Mouse (Mus musculus) midbrain, embryonic 12.5 days (tissue): ENCODE measurements around the gene Arf1. TPM values are rescaled to one million over a fixed set of nuclear protein-coding genes. Genes with fewer than 3 reads are reported as not detected.
"Not testable (repeated sequence)": the region's sequence is repeated elsewhere in the genome, so short reads cannot be mapped to it uniquely, and the experiment has no call there.

ENCODE experiments used
- ATAC-seq: fragments of 200-750 bp; cut with Nextera tagmentation; 2 replicates; pipeline ENCODE4 v1.8.0; 2017; ENCODE audit warnings: low read depth, moderate TSS enrichment, moderate library complexity; ENCODE audit not compliant: low FRiP score
- H3K27ac ChIP-seq: fragments of 300-500 bp; sonication (generic); replicated peaks from 2 replicates; pipeline ENCODE4 v1.5.1; 2016; ENCODE audit warnings: mild to moderate bottlenecking
- H3K27me3 ChIP-seq: fragments of 300-500 bp; sonication (generic); 2 replicates; pipeline ENCODE4 v1.6.1; 2016; ENCODE audit warnings: mild to moderate bottlenecking
- H3K36me3 ChIP-seq: fragments of 300-500 bp; sonication (generic); 2 replicates; pipeline ENCODE4 v1.6.1; 2016
- H3K4me1 ChIP-seq: fragments of 300-500 bp; sonication (generic); 2 replicates; pipeline ENCODE4 v1.6.1; 2016
- H3K4me2 ChIP-seq: fragments of 300-500 bp; sonication (generic); replicated peaks from 2 replicates; pipeline ENCODE4 v1.6.1; 2016; ENCODE audit warnings: mild to moderate bottlenecking, moderate library complexity
- H3K4me3 ChIP-seq: fragments of 300-500 bp; sonication (generic); 2 replicates; pipeline ENCODE4 v1.5.1; 2016; ENCODE audit warnings: mild to moderate bottlenecking
- H3K9ac ChIP-seq: fragments of 300-500 bp; sonication (generic); replicated peaks from 2 replicates; pipeline ENCODE4 v1.6.1; 2016; ENCODE audit warnings: mild to moderate bottlenecking, moderate library complexity
- H3K9me3 ChIP-seq: fragments of 300-500 bp; sonication (generic); 2 replicates; pipeline ENCODE4 v1.6.1; 2016; ENCODE audit warnings: mild to moderate bottlenecking
- WGBS: fragments of 180-500 bp; shearing (Covaris S2); methylation state at CpG from one replicate; pipeline ENCODE4 v1.1.7; 2016; 5-methylcytosine and 5-hydroxymethylcytosine counted together
- polyA plus RNA-seq: library from polyadenylated mRNA; unstranded; fragments of >200 nt; fragmentation: Nextera tagmentation; extraction: Ambion mirVana; gene quantifications from 2 replicates; pipeline ENCODE4 v1.2.1, GENCODE M21; 2016

Arf1 gene
- polyA plus RNA-seq, 1 experiment from 2014 or later = 564 TPM

DNA sequence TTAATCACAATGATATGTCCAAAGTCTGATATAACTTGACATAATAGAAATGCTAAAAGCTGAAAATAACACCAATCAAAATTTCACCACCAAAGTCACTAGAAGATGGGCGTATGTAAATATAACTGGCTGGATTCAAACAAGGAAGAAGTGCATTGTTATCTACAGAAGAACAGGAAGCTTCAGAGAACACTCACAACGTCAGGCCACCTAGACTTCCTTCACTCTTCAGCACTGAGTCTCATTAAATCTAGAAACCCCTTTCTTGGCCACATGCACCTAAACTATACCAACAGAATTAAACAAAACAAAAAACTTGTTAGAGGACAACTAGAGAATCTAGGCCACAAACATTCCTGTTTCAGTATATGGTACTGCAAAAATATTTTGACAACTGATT is 3.6 kb downstream of the Arf1 start:
- peaks cover 15% of the 10 kb centered on the region for H3K36me3 ChIP-seq
- H3K27ac ChIP-seq = no peak overlapping the region
- peaks cover 39% of the 10 kb centered on the region for H3K4me1 ChIP-seq
- no peaks in the 10 kb centered on the region for H3K9me3 ChIP-seq
- no peak overlapping the region for H3K9ac ChIP-seq
- no peak overlapping the region for H3K4me2 ChIP-seq
- no peak for ATAC-seq
- no peaks in the 10 kb centered on the region for H3K27me3 ChIP-seq
- H3K4me3 ChIP-seq = no peak overlapping the region
- WGBS = 85% methylated on average over 2 of the region's 2 CpGs

DNA sequence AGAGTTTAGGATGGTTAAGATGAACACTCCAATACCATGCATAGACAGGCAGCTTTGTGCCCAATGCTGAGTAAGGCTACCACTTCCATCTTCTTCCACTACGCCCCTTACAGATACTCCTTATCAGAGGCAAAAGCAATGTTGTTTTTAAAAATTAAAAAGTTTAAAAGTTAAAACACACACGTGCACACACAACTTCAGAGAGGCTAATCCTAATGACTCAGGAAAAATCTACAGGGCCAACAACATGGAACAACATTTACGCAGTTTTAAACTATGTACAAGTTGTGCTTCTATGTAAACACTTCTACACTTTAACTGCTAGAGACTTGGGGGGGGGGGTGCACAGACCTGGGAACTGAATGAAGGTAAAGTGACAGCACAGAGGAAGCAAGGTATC is 4.0 kb downstream of the Arf1 start:
- Histone ChIP-seq H3K9me3 (no peaks in the 10 kb centered on the region), H3K27ac (no peak overlapping the region), H3K27me3 (no peaks in the 10 kb centered on the region), H3K4me2 (no peak overlapping the region), H3K9ac (no peak overlapping the region), H3K4me1 (peaks cover 39% of the 10 kb centered on the region), H3K4me3 (no peak overlapping the region), H3K36me3 (peaks cover 19% of the 10 kb centered on the region)
- WGBS = 96% methylated on average over 3 of the region's 3 CpGs
- ATAC-seq = no peak

DNA sequence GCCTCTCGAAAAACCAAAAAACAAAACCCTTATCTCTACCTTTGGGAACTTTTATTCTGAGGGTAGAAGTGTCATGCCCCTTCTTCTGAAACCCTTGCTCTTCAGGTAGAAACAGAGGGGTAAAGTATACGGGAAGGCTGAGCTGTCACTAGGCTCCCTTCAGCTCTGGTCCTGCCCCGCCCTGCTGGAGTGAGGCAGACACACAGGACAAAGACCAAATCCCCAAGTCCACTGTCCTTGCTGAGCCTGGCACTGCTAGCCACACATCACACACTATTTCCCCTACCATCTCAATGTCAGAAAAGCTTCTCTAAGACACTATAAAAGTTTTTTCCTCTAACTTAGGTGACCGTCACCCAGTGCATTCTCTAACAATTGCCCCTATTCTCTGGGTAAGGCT is 5.8 kb downstream of the Arf1 start:
- no peak overlapping the region for H3K9ac ChIP-seq
- no peak overlapping the region for H3K4me3 ChIP-seq
- no peak overlapping the region for H3K27ac ChIP-seq
- peaks cover 32% of the 10 kb centered on the region for H3K4me1 ChIP-seq
- WGBS = 92% methylated on average over 4 of the region's 4 CpGs
- ATAC-seq = no peak
- H3K4me2 ChIP-seq = no peak overlapping the region
- H3K27me3 ChIP-seq = no peaks in the 10 kb centered on the region
- H3K36me3 ChIP-seq = peaks cover 24% of the 10 kb centered on the region
- no peaks in the 10 kb centered on the region for H3K9me3 ChIP-seq

DNA sequence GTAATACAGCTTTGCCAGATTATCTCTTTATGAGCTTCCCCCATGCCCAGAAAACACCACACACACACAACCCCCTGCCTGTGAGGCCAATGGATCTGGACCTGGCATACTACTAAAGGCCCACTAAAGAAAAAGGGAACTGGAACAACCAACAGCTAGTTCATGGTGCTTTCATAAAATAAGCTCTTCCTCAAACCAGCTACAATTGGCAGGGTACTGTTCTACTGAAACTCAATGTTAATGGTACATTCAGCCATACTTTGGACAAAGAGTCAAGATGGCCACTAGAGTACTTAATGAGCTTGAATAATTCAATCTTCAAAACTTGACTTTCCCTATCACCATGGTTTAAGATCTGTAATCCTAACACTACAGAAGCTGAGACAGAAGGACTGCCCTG is 6.5 kb downstream of the Arf1 start:
- Histone ChIP-seq H3K4me2 (no peak overlapping the region), H3K27ac (no peak overlapping the region), H3K9me3 (no peaks in the 10 kb centered on the region), H3K9ac (no peak overlapping the region), H3K27me3 (no peaks in the 10 kb centered on the region), H3K4me1 (peaks cover 25% of the 10 kb centered on the region), H3K36me3 (peaks cover 24% of the 10 kb centered on the region), H3K4me3 (no peak overlapping the region)
- ATAC-seq = no peak

DNA sequence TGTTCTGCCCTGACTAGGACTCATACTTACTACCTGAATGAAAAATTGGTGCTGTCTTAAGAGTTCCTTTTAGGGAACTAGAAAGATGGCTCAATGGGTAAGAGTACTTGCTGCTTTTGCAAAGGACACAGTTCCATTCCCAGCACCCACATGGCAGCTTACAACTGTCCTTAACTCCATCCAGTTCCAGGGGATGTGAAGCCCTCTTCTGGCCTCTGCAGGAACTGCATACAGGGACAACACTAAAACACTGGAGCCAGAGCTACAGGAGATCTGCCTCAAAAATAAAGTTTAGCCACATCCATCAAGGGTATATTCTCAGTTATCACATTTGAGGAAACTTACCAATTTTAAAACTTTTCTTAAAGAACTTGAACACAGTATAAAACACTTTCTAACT is 9.0 kb downstream of the Arf1 start:
- no peak overlapping the region for H3K9ac ChIP-seq
- 0 out of 2 replicates have a peak, but pooled peaks cover 7% of the 10 kb centered on the region for H3K4me1 ChIP-seq
- no peak overlapping the region for H3K4me2 ChIP-seq
- H3K4me3 ChIP-seq = no peak overlapping the region
- ATAC-seq = no peak
- H3K27me3 ChIP-seq = no peaks in the 10 kb centered on the region
- H3K9me3 ChIP-seq = no peaks in the 10 kb centered on the region
- H3K36me3 ChIP-seq = peaks cover 24% of the 10 kb centered on the region
- no peak overlapping the region for H3K27ac ChIP-seq

DNA sequence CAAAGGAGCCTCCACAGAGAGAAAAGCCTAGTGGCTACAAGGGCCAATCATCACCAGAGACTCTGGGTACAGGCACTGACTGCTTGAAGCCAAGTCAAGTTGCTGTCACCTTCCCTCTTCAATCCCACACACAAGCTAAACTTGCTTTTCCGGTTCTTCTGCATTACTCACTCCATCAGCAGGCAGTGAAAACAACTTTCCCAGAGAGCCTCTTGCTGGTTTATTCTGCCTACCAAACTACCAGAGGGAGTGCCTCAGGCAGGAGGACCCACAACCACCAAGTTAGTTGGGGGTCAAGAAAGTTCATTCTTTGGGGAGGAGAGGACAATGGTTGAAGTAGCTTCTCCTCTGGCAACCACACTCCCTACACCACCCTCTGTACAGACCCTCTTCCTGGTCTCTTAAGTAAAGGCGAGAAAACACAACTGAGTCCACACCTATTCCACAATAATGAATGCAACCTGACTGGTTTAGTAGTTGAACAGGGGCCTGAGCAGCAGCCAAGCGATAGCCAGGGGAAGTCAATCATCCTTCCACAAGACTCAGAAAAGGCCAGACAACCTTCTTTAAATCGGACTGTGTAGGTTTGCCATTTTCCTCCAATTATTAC is 9.6 kb downstream of the Arf1 start:
- no peak overlapping the region for H3K9ac ChIP-seq
- 0 out of 2 replicates have a peak, but pooled peaks cover 4% of the 10 kb centered on the region for H3K4me1 ChIP-seq
- H3K36me3 ChIP-seq = peaks cover 23% of the 10 kb centered on the region
- no peak for ATAC-seq
- H3K4me3 ChIP-seq = no peak overlapping the region
- no peaks in the 10 kb centered on the region for H3K27me3 ChIP-seq
- no peaks in the 10 kb centered on the region for H3K9me3 ChIP-seq
- no peak overlapping the region for H3K27ac ChIP-seq
- 92% methylated on average over 4 of the region's 4 CpGs for WGBS
- H3K4me2 ChIP-seq = no peak overlapping the region

DNA sequence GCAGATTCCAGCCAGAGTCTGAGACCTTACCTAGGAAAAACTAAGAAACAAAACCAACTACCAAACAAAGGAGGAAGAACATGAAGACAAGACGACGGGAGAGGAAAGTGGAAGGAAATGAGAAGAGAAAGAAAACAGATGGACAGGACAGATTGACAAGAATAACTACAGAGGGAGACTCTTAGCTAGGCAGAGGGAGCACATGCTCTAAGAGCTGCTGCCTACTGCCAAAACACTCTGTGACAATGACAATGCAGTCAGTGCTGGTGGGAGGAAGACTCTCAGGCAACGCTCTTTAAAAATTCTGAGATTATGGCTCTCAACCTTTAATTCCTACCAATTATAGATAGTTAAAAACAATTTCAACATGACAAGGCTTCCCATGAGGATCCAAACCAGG is 11.1 kb downstream of the Arf1 start:
- no peaks in the 10 kb centered on the region for H3K9me3 ChIP-seq
- no peak for ATAC-seq
- 95% methylated on average over 3 of the region's 3 CpGs for WGBS
- H3K4me3 ChIP-seq = no peak overlapping the region
- no peaks in the 10 kb centered on the region for H3K4me1 ChIP-seq
- no peaks in the 10 kb centered on the region for H3K27me3 ChIP-seq
- no peak overlapping the region for H3K4me2 ChIP-seq
- H3K9ac ChIP-seq = no peak overlapping the region
- peaks cover 33% of the 10 kb centered on the region for H3K36me3 ChIP-seq
- no peak overlapping the region for H3K27ac ChIP-seq

DNA sequence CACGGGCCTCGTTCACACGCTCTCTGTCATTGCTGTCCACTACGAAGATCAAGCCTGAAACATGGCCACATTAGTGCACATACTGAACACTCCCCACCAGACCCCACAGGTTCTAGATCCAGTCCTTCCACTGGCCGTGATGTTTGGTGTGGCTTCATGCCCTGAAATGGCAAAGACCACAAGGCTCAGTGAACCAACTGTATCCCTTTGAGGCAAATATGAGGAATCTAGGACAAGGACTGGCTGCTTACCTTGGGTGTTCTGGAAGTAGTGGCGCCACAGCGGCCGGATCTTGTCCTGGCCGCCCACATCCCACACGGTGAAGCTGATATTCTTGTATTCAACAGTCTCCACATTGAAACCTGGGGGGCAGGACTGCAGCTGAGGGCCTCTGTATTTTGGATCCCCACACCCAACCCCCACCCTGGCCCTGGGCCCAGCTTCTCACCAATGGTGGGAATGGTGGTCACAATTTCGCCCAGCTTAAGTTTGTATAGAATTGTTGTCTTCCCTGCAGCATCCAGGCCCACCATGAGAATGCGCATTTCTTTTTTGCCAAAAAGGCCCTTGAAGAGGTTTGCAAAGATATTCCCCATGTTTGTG is 15.1 kb downstream of the Arf1 start:
- H3K36me3 ChIP-seq = peaks cover 44% of the 10 kb centered on the region
- H3K27me3 ChIP-seq = no peaks in the 10 kb centered on the region
- ATAC-seq = no peak
- no peaks in the 10 kb centered on the region for H3K9me3 ChIP-seq
- no peak overlapping the region for H3K4me2 ChIP-seq
- WGBS = 94% methylated on average over 12 of the region's 12 CpGs
- no peak overlapping the region for H3K27ac ChIP-seq
- H3K9ac ChIP-seq = no peak overlapping the region
- H3K4me3 ChIP-seq = no peak overlapping the region
- H3K4me1 ChIP-seq = peaks cover 23% of the 10 kb centered on the region

DNA sequence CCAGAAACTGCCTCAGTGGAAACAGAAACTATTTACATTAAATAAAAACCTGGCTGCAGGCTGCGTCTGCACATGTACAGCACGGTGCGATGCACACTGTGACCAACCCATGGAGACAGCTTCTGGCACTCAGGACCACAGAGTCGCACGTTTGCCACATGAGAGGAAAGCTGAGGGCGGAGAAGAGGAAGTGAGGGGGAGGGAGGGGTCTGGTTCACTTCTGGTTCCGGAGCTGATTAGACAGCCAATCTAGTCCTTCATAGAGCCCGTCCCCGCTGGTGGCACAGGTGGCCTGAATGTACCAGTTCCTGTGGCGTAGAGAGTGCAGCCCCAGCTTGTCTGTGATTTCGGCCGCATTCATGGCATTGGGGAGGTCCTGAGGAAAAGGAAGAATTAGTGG is 15.8 kb downstream of the Arf1 start:
- not testable (repeated sequence) for H3K4me2 ChIP-seq, H3K27ac ChIP-seq, H3K9me3 ChIP-seq, H3K9ac ChIP-seq, H3K27me3 ChIP-seq, H3K4me3 ChIP-seq, ATAC-seq
- WGBS = 88% methylated on average over 12 of the region's 12 CpGs
- Histone ChIP-seq H3K36me3 (peaks cover 41% of the 10 kb centered on the region), H3K4me1 (peaks cover 28% of the 10 kb centered on the region)

DNA sequence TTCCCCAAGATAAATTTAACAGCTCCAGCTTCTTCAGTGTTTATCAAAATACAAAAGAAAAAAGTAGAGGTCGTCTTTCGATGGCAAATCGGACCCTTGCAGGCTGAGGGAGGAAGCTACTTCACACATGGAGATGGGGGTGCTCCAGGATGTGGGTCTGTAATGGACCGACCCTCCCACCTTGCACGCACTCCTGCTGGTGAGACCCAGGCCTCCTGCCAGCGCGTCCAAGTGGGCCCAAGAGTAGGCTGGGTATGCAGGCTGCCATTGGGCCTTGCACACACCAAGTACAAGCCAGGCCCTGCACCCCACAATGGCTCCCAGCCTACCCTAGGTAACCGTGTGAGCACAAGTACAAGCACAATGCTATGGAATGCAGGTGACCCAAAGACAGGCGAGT is 16.5 kb downstream of the Arf1 start:
- 95% methylated on average over 9 of the region's 9 CpGs for WGBS
- H3K27ac ChIP-seq, H3K27me3 ChIP-seq, H3K9me3 ChIP-seq, H3K4me3 ChIP-seq, ATAC-seq, H3K9ac ChIP-seq, H3K4me2 ChIP-seq: not testable (repeated sequence)
- Histone ChIP-seq H3K36me3 (peaks cover 48% of the 10 kb centered on the region), H3K4me1 (peaks cover 28% of the 10 kb centered on the region)

DNA sequence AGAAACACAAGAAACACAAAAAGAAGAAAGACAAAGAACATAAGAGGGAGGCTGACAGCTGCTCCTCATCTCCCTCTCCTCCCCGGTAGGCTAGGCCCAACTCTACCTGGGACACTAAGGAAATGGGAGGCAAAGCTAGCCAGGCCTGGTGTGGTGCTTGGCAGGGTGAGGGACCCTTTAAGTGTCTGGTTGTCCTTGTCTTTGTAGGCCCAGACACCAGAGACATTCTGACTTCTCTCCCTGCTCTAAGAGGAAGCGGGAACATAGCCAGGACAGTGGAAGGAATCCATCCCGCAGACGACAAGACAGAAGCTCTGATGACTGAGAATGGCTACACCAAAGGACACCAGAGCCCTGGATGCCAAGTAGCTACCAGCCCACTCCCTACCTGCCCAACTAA is 18.1 kb downstream of the Arf1 start:
- Histone ChIP-seq H3K9me3 (no peaks in the 10 kb centered on the region), H3K27ac (no peak overlapping the region), H3K4me2 (no peak overlapping the region), H3K36me3 (peaks cover 63% of the 10 kb centered on the region), H3K4me3 (no peak overlapping the region), H3K4me1 (peaks cover 28% of the 10 kb centered on the region), H3K9ac (no peak overlapping the region), H3K27me3 (no peaks in the 10 kb centered on the region)
- WGBS = 87% methylated on average over 4 of the region's 4 CpGs
- ATAC-seq = no peak

DNA sequence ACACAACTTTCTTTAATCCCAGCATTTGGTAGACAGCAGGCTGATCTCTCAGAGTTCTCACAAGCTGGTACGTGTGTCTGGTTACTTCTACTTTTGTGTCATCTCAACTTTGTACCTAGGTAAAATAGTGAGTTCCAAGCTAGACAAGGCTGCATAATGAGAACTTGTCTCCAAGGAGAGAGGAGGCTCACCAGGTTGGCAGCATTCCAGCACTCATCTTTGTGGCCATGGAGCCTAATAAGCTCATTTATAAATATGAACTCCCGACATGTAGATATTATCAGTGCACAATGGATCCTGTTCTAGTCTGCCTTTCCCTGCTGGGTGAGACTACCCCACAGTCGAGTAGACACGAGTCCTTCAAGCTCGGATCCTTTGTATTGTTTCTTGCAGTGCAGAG is 18.5 kb downstream of the Arf1 start:
- ATAC-seq = no peak
- peaks cover 65% of the 10 kb centered on the region for H3K36me3 ChIP-seq

DNA sequence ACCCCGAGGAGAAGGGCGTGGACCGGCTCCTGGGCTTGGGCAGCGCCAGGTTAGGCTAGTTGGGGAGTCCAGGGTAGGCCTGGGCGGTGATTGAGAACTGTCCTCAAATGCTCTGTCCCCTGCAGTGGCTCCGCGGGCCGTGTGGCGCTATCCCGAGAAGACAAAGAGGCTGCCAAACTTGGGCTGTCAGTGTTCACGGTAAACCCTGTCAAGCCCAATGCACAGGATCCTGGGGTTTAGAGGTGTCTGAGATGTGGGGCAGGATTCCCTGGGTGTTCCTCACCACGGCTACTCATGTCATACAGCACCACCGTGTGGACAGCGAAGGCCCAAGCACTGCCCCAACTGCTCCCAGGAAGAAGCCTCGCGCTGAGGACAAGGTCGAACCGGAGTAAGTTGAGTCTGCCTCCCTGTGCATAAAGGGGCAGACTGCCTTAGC is 19.0 kb downstream of the Arf1 start:
- no peaks in the 10 kb centered on the region for H3K27me3 ChIP-seq
- H3K4me1 ChIP-seq = peaks cover 28% of the 10 kb centered on the region
- ATAC-seq = peak; percentile 48
- WGBS = 13% methylated on average over 18 of the region's 18 CpGs
- peak overlapping the region; percentile 86 for H3K9ac ChIP-seq
- H3K36me3 ChIP-seq = peaks cover 70% of the 10 kb centered on the region
- H3K4me3 ChIP-seq = peak overlapping the region; percentile 96
- peak overlapping the region; percentile 93 for H3K4me2 ChIP-seq
- no peaks in the 10 kb centered on the region for H3K9me3 ChIP-seq
- H3K27ac ChIP-seq = peak overlapping the region; percentile 88

More for the DNA sequence above, 18.5 kb downstream of the Arf1 start:
- Histone ChIP-seq H3K4me2 (peak overlapping the region; percentile 93; the same call in 1 of the 2 replicates), H3K9me3 (no peaks in the 10 kb centered on the region), H3K9ac (no peak overlapping the region), H3K4me3 (no peak overlapping the region), H3K27ac (no peak overlapping the region), H3K27me3 (no peaks in the 10 kb centered on the region), H3K4me1 (peaks cover 28% of the 10 kb centered on the region)
- 74% methylated on average over 5 of the region's 5 CpGs for WGBS
